Mouse (Mus musculus) forebrain, embryonic 10.5 days (tissue): ENCODE data around the gene Llgl1. TPM values are rescaled to one million over a fixed set of nuclear protein-coding genes. Genes with fewer than 3 reads are reported as not detected.

ENCODE experiments used
- DNase-seq: peaks from one replicate; pipeline ENCODE4 v3.0.0-alpha.2; 2017; ENCODE audit warnings: low spot score; ENCODE audit errors: extremely low spot score
- H3K27ac ChIP-seq: fragments of 300-500 bp; sonication (generic); 2 replicates; pipeline ENCODE4 v1.5.1; 2016; ENCODE audit warnings: mild to moderate bottlenecking
- H3K27me3 ChIP-seq: fragments of 300-500 bp; sonication (generic); 2 replicates; pipeline ENCODE4 v1.6.1; 2016; ENCODE audit warnings: mild to moderate bottlenecking; ENCODE audit not compliant: poor library complexity, severe bottlenecking
- H3K36me3 ChIP-seq: fragments of 300-500 bp; sonication (generic); replicated peaks from 2 replicates; pipeline ENCODE4 v1.6.1; 2016; ENCODE audit warnings: mild to moderate bottlenecking, moderate library complexity
- H3K4me1 ChIP-seq: fragments of 300-500 bp; sonication (generic); 2 replicates; pipeline ENCODE4 v1.6.1; 2016
- H3K4me3 ChIP-seq: fragments of 300-500 bp; sonication (generic); 2 replicates; pipeline ENCODE4 v1.5.1; 2016; ENCODE audit warnings: mild to moderate bottlenecking, moderate library complexity
- H3K9me3 ChIP-seq: fragments of 300-500 bp; sonication (generic); 2 replicates; pipeline ENCODE4 v1.6.1; 2016; ENCODE audit warnings: mild to moderate bottlenecking, moderate library complexity
- WGBS: fragments of 180-500 bp; shearing (Covaris S2); methylation state at CpG from one replicate; pipeline ENCODE4 v1.1.7; 2016; 5-methylcytosine and 5-hydroxymethylcytosine counted together
- polyA plus RNA-seq: library from polyadenylated mRNA; unstranded; fragments of >200 nt; fragmentation: Nextera tagmentation; extraction: Ambion mirVana; gene quantifications from 2 replicates; pipeline ENCODE4 v1.2.1, GENCODE M21; 2016

Llgl1 gene
- polyA plus RNA-seq: 144 and 148 TPM in 2 replicates

DNA sequence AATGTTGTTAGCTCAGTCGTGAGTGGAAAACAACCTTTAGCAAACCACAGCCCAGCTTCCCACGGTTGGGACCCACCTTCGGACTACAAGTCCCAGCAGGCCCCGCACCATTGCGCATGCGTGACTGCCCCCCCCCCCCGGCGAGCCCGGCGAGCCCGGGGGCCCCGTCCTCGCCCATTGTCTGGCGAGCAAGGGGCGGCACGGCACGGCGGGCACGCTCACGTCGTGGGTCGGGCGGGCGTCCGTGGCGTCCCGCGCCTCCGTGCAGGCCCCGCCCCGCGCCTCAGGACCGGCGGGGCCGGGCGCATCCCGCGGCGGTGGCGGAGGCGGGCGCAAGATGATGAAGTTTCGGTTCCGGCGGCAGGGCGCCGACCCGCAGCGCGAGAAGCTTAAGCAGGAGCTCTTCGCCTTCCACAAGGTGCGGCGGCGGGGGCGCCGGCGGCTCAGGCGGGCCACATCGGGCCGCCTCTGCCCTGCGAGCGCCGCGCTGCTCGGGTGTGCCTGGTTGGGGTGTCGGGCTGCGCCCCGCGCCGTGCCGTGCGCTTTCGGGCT lies at the start of gene Llgl1:
Gene Llgl1 (plus strand): TSS at position 200 of the 552 bp plus-strand sequence.
- DNase-seq: peak; percentile 98
- WGBS: under 1% methylated on average over 70 of the region's 73 CpGs
- Histone ChIP-seq H3K4me1 (peaks cover 55% of the 10 kb centered on the region), H3K27ac (peak within 1 kb of the TSS; percentile 98), H3K36me3 (peaks cover 31% of the 10 kb centered on the region), H3K4me3 (peak within 1 kb of the TSS; percentile 92), H3K9me3 (no peaks in the 10 kb centered on the region), H3K27me3 (no peaks in the 10 kb centered on the region)

DNA sequence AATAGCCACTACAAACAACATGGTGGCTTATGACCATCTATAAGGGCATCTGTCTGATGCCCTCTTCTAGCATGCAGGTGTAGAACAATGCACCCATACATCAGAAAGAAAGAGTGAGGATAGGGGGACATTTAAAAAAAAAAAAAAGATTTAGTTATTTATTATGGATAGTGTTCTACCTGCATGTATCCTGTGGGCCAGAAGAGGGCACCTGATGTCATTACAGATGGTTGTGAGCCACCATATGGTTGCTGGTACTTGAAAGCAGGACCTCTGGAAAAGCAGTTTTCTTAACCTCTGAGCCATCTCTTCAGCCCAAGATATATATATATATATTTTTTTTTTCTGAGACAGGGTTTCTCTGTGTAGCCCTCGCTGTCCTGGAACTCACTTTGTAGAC lies 3.4 kb upstream of the Llgl1 start:
- H3K4me1 ChIP-seq: peaks cover 26% of the 10 kb centered on the region
- H3K4me3 ChIP-seq: no peak overlapping the region
- no peak for DNase-seq

GRCm38 (mm10) chr11:60697561-60697960 lies 2.0 kb upstream of the Llgl1 start:
- no peak overlapping the region for H3K4me3 ChIP-seq
- WGBS: 62% methylated on average over 2 of the region's 2 CpGs
- no peak for DNase-seq
- H3K27me3 ChIP-seq: no peaks in the 10 kb centered on the region
- H3K9me3 ChIP-seq: no peaks in the 10 kb centered on the region
- peaks cover 11% of the 10 kb centered on the region for H3K36me3 ChIP-seq
- peaks cover 40% of the 10 kb centered on the region for H3K4me1 ChIP-seq
- peak overlapping the region; percentile 98 for H3K27ac ChIP-seq

More for the DNA sequence above, 3.4 kb upstream of the Llgl1 start:
- Histone ChIP-seq H3K27me3 (no peaks in the 10 kb centered on the region), H3K9me3 (no peaks in the 10 kb centered on the region), H3K27ac (no peak overlapping the region), H3K36me3 (no peaks in the 10 kb centered on the region)
- 72% methylated on average over 1 of the region's 1 CpGs for WGBS

GRCm38 (mm10) chr11:60698806-60699523 lies 558 bp upstream of the Llgl1 start:
- peak overlapping the region; percentile 92 for H3K4me3 ChIP-seq
- WGBS: 1% methylated on average over 22 of the region's 22 CpGs
- no peaks in the 10 kb centered on the region for H3K9me3 ChIP-seq
- H3K27me3 ChIP-seq: no peaks in the 10 kb centered on the region
- DNase-seq: peak; percentile 89
- peaks cover 25% of the 10 kb centered on the region for H3K36me3 ChIP-seq
- H3K27ac ChIP-seq: peak overlapping the region; percentile 98
- peaks cover 54% of the 10 kb centered on the region for H3K4me1 ChIP-seq

DNA sequence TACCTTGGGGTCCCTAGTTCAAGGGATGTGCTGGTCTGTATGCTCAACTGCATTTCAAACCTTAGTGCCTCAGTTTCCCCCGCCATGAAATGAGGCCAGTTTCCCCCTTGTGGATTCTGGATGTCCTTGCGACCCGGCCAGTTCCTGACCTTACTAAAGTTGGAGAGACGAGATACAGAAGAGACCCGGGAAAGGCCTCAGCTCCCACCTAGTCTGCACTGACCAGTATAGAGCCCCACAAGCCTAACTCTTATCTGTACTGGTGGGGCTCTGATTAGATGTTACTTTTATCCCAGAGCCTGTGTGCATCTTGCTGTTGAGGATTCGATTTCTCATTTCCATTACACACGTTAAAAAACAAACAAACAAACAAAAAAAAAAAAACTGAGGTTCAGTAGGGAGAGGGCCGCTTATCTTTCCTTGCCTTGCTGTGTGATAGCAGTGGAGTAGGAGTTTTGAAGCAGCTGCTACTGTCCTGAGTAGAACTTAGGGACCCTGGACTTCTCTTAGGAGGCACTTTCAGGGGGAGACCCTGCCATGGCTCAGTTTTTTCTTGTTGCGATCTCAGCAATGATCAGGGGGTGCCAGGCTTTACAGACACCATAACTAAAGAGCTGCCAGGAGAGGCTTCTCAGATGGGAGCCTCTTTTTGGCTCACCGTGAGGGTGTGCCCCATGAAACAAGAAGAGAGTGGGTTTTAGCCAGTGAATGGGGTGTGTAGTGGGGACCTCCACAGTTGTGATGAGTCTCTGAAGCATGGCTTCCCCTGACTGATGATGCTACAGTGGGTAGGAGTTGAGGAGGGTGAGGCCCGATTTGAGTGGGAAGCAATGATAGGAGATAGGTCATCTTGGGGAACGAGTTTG lies 1.0 kb downstream of the Llgl1 start:
- no peaks in the 10 kb centered on the region for H3K9me3 ChIP-seq
- H3K4me1 ChIP-seq: peaks cover 55% of the 10 kb centered on the region
- peak overlapping the region; percentile 92 for H3K4me3 ChIP-seq
- H3K36me3 ChIP-seq: peaks cover 41% of the 10 kb centered on the region
- 34% methylated on average over 12 of the region's 12 CpGs for WGBS
- DNase-seq: peak; percentile 12
- no peaks in the 10 kb centered on the region for H3K27me3 ChIP-seq
- H3K27ac ChIP-seq: peak overlapping the region; percentile 98

DNA sequence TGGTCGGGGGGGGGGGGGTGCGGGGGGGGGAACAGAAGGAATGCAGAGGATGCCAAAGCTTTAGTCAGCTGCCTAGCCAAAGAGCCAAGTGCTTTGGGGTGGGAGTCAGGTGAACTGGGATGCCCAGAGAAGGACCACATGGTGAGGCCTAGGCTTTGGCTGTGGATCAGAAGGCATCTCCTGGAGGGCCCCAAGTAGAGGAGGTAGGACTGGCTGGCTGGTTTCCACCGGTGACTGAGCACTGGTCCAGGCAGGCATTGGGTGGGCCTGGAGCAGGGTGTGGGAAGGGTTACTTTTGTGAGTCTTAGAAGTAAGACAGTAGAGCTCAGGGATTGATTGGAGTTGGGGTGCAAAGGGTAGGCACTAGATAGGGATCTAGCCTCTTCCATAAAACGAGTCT lies 2.1 kb downstream of the Llgl1 start:
- no peaks in the 10 kb centered on the region for H3K9me3 ChIP-seq
- peak overlapping the region; percentile 11; the same call in 1 of the 2 replicates for H3K27ac ChIP-seq
- whole genome bisulfite sequencing: 78% methylated on average over 3 of the region's 4 CpGs
- peaks cover 52% of the 10 kb centered on the region for H3K36me3 ChIP-seq
- no peak for DNase-seq
- H3K4me1 ChIP-seq: peaks cover 55% of the 10 kb centered on the region
- no peaks in the 10 kb centered on the region for H3K27me3 ChIP-seq
- H3K4me3 ChIP-seq: peak overlapping the region; percentile 92

DNA sequence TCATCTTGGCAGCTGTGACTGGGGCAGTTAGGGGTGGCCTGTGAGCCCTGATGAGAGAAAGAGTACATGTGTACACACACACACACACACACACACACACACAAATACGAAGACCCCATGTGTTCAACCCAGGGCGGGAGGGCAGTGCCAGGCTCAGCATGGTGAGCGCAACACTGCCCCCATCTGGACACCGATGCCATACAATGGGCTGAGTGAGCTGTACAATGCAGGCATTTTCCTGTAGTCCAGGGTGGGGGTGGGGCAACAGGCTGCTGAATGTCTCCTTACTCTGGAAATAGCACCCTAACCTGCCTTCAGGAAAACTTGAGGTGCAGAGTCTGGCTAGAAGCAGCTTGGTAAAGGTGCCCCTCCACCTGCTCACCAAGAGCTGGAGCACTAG lies 3.6 kb downstream of the Llgl1 start:
- H3K36me3 ChIP-seq: peaks cover 67% of the 10 kb centered on the region
- H3K27ac ChIP-seq: peak overlapping the region; percentile 58; the same call in 1 of the 2 replicates
- DNase-seq: peak; percentile 68
- H3K4me3 ChIP-seq: peak overlapping the region; percentile 92; the same call in 1 of the 2 replicates
- 35% methylated on average over 4 of the region's 4 CpGs for WGBS
- H3K4me1 ChIP-seq: peaks cover 50% of the 10 kb centered on the region
- H3K27me3 ChIP-seq: no peaks in the 10 kb centered on the region
- H3K9me3 ChIP-seq: no peaks in the 10 kb centered on the region

DNA sequence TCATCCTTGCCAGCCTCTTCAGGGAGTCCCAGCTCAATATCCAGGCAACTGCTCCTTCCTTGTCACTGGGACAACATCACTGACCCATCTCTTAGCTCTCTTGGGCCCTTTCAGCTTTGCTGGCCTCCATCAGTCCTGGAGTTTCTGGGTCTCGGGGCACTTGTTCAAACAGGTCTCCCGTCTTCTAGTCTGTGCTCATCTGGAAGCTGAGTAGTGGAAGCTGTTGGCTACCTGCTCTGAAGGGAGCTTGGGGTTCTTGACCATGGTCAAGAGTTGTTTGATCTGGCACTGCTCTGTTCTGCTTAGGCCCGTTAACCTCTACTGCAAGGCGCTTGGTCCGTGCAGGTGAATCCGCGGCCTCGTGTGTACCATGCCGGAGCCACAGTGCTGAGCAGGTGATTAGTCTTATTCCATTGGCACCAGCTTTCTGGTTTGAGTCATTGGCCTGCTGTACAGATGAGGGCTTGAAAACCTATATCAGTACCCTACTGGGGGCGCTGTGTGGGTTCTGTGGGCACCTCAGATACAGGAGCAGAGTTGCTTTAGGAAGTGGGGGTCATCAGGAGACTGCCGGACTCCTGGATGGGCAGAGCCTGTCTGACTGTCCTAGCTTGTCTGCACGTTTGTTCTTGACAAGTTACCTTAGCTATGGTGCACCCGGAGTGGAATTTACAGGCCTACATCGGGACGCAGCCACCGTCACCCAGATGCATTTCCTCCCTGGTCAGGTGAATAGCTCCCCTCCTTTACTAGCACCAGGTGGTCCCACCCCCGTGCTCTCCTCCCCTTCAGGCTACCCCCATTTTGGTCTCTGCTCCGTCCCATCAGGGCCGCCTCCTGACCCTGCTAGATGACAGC lies 4.7 kb downstream of the Llgl1 start:
- Histone ChIP-seq H3K27ac (peak overlapping the region; percentile 58; the same call in 1 of the 2 replicates), H3K9me3 (no peaks in the 10 kb centered on the region), H3K36me3 (peaks cover 78% of the 10 kb centered on the region), H3K4me1 (peaks cover 38% of the 10 kb centered on the region), H3K4me3 (no peak overlapping the region; the same call in 1 of the 2 replicates), H3K27me3 (no peaks in the 10 kb centered on the region)
- WGBS: 95% methylated on average over 19 of the region's 19 CpGs
- DNase-seq: no peak

DNA sequence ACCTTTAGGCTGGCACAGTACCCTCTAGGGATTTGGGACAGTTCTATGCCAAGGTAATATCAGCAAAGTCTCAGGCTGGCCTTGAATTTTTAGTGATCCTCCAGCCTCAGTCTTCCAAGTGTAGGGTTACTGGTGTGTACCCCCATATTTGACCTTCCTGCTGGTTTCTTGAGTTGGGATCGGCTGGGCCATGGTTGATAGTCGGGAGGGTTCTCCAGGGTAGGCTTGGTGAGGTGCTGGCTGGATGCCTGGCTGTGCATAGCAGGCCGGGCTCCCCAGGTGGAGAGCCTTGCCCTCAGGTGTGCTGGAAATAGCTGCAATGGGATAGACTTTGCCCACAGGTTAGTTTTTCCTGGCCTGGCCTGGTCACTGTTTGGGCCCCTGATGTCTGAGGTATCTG lies 5.7 kb downstream of the Llgl1 start:
- Histone ChIP-seq H3K4me1 (peaks cover 38% of the 10 kb centered on the region), H3K27ac (no peak overlapping the region), H3K4me3 (no peak overlapping the region), H3K36me3 (peaks cover 88% of the 10 kb centered on the region), H3K9me3 (no peaks in the 10 kb centered on the region), H3K27me3 (no peaks in the 10 kb centered on the region)
- 91% methylated on average over 3 of the region's 3 CpGs for WGBS
- no peak for DNase-seq

GRCm38 (mm10) chr11:60706076-60706475 lies 6.6 kb downstream of the Llgl1 start:
- 92% methylated on average over 7 of the region's 7 CpGs for WGBS
- Histone ChIP-seq H3K27ac (no peak overlapping the region), H3K4me3 (no peak overlapping the region), H3K27me3 (no peaks in the 10 kb centered on the region), H3K36me3 (peaks cover 96% of the 10 kb centered on the region), H3K4me1 (peaks cover 30% of the 10 kb centered on the region), H3K9me3 (no peaks in the 10 kb centered on the region)
- DNase-seq: no peak

DNA sequence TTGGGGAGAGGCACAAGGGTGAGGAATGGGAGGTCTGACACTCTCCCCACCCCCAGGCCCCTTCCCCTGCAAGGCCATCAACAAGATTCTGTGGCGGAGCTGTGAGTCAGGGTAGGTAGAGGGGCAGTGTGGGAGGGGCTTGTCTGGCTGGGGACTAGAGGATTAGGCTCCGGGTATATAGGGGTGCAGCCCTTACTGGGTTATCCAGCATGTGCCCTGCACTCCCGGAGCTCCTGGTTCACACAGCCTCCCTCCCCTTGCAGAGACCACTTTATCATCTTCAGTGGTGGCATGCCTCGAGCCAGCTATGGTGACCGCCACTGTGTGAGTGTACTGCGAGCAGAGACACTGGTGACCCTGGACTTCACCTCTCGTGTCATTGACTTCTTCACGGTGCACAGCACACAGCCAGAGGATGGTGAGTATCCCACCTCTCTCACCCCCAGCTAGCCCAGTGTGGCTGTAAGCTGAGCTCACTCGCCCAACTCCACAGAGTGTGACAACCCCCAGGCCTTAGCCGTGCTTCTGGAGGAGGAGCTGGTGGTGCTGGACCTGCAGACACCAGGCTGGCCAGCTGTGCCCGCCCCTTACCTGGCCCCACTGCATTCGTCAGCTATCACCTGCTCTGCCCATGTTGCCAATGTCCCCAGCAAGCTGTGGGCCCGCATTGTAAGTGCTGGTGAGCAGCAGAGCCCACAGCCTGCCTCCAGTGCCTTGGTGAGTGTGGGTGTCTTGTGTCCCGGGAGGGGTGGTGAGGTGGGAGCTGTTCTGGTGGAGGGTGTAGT lies 7.4 kb downstream of the Llgl1 start:
- H3K36me3 ChIP-seq: peaks cover 100% of the 10 kb centered on the region
- no peaks in the 10 kb centered on the region for H3K27me3 ChIP-seq
- H3K27ac ChIP-seq: no peak overlapping the region
- H3K9me3 ChIP-seq: no peaks in the 10 kb centered on the region
- 90% methylated on average over 14 of the region's 14 CpGs for WGBS
- H3K4me3 ChIP-seq: 0 out of 2 replicates have a peak overlapping the region, but pooled peaks have one; percentile 14
- H3K4me1 ChIP-seq: peaks cover 21% of the 10 kb centered on the region
- no peak for DNase-seq
